Mouse (Mus musculus): ENCODE measurements around the gene Sept11. TPM values are rescaled to one million over a fixed set of nuclear protein-coding genes. Genes with fewer than 3 reads are reported as not detected.

Sept11 gene
- 89.7 and 92.8 TPM in 2 replicates for polyA plus RNA-seq (2015; fragmentation: Nextera tagmentation; extraction: Ambion mirVana)

DNA sequence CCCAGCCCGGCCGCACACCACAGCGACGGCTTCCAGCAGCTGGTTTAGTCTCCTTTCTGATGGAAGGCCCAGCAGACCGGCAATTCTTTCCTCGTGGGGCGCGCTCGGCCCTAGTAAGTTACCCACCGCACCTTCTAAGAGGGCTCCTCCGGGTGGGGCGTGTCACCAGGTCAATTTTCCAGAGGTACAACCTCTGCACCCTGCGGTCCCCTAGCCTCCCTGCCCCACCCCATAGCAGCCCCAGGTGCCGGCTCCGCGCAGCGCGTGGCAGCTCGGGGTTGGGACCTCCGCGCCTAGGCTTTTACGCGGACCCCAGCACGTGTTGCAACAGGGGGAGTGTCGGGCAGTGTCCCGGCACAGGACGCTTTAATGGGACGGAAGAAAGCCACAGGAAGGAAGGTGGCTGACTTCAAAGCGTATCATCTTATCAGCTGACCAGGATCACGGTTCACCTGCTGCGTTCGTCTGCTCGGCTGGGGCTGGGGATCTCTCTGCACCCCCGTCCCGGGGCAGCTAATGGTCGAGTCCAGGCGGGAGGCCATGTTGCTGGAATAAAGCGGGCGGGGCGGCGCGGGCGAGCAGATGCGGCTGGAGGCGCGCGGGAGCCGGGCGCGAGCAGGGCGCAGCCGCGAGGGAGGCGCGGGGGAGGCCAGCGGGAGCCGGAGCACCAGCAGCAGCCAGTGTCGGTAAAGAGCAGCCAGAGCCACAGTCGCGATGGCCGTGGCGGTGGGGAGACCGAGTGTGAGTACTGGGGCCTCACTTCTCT, at the start of gene Sept11:
Gene Sept11, plus strand, starts transcription at position 581 of the 766 bp plus-strand sequence.
- H3K4me3 ChIP-seq (ENCODE audit: low read length), result peak within 1 kb of the TSS; percentile 81
- no peaks in the 10 kb centered on the region for H3K9me3 ChIP-seq (replicated peaks; ENCODE audit: control insufficient read depth, low read length)
- ATAC-seq (replicated peaks; ENCODE audit: extremely low read depth, insufficient read depth, low FRiP score), result peak; percentile 90
- peak within 1 kb of the TSS; percentile 88 for H3K9ac ChIP-seq (ENCODE audit: low read length)
- H3K4me2 ChIP-seq (ENCODE audit: low read depth, low read length), result peak within 1 kb of the TSS; percentile 97
- under 1% methylated on average over 63 of the region's 63 CpGs for WGBS
- peak within 1 kb of the TSS; percentile 86 for H3K27ac ChIP-seq (ENCODE audit: low read length)
- no peaks in the 10 kb centered on the region for H3K27me3 ChIP-seq (ENCODE audit: control insufficient read depth, insufficient read depth, low read length)
- peaks cover 22% of the 10 kb centered on the region for H3K4me1 ChIP-seq (ENCODE audit: control insufficient read depth, insufficient read depth, low read length)
- H3K36me3 ChIP-seq (ENCODE audit: control insufficient read depth, insufficient read depth), result no peaks in the 10 kb centered on the region

DNA sequence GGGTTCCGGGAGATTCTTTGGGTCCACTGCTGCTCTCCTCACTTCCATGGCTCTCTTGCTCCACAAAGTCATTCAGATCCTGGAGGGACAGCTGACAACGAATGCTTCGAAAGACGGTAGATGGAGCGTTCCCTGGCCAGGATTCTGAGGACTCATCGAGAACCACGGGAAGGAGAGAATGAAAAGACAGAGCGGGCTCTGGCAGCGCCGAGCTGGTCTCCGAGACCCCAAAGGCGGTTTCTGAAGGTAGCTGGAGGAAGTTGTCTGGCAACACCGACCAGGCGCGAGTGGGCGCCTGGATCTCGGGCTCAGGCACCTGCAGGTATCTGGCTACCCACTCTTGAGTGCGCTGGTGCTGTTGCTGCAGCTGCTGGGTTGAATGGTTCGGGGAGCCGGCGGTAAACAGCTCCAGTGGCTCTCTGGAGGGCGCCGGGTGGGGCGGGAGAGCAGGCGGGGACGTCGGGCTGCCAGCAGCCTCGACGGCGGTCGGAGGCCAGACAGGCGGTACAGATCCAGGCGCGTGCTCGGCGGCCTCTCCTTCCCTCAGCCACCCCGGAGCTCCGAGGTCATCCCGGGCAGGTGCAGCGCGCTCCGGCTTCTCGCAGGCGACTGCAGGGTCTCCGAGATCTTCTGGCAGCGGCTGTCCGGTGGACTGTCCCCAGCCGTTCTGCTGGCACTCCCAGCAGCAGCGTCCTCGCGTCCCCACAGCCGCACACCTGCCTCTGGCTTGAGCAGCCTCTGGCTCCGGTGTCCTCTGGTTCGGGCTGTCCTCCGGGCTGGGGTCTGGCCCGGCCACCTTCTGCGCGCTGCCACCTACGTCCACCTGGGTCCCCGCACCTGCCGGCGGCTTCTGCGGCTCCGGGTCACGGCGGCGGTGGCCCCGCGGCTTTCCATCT, 49.3 kb upstream of the Sept11 start:
- H3K27ac ChIP-seq (ENCODE audit: low read length), result no peak overlapping the region
- H3K27me3 ChIP-seq (ENCODE audit: control insufficient read depth, insufficient read depth, low read length), result peaks cover 57% of the 10 kb centered on the region
- peak overlapping the region; percentile 66 for H3K9ac ChIP-seq (ENCODE audit: low read length)
- H3K4me1 ChIP-seq (ENCODE audit: control insufficient read depth, insufficient read depth, low read length), result peaks cover 12% of the 10 kb centered on the region
- H3K4me2 ChIP-seq (ENCODE audit: low read depth, low read length), result peak overlapping the region; percentile 98
- no peaks in the 10 kb centered on the region for H3K9me3 ChIP-seq (replicated peaks; ENCODE audit: control insufficient read depth, low read length)
- H3K4me3 ChIP-seq (ENCODE audit: low read length), result peak overlapping the region; percentile 66
- ATAC-seq (replicated peaks; ENCODE audit: extremely low read depth, insufficient read depth, low FRiP score), result no peak
- no peaks in the 10 kb centered on the region for H3K36me3 ChIP-seq (ENCODE audit: control insufficient read depth, insufficient read depth)
- 3% methylated on average over 69 of the region's 69 CpGs for WGBS

DNA sequence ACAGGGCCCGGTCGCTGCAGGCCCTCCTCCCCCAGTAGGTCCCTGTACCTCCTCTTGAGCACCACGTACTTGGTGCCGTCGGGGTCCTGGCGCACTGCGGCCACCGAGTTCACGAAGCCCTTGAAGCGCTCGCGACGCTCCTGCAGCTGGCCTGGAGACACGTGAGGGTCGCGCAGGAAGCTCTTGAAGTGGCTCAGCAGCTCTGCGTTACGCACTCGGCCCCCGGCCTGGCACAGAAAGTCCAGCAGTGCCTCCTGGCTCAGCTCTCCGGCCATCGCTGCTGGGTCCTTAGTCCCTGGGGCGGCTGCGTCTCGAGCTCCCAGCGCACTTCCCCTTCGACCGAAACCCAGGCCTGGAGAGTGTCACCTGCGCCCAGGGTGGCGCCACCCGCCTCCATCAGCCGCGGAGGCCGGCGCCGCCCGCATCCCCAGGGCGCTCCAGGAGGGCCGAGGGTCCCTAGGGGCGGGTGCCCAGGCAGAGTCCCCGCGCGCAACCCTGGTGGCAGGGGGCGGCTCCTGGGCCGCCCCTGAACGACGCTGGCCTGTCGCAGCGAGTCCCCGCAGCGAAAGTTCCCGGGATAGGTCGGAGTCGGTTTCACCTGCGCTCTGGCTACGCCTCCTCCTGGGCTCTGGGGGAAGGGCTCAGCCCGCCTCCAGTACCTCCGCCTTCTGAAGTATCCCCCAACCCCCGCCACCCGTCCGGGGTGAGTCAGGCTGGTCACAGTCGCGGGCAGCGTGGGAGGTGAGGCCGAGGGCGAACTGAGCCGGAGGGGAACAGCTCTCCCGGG, 48.5 kb upstream of the Sept11 start, which contains the start of gene Sowahb:
Gene Sowahb, minus strand, starts transcription at position 439 of the 787 bp plus-strand sequence.
- H3K27ac ChIP-seq (ENCODE audit: low read length), result no peak within 1 kb of the TSS
- H3K9ac ChIP-seq (ENCODE audit: low read length), result peak within 1 kb of the TSS; percentile 66
- peak; percentile 44 for ATAC-seq (replicated peaks; ENCODE audit: extremely low read depth, insufficient read depth, low FRiP score)
- peak within 1 kb of the TSS; percentile 98 for H3K4me2 ChIP-seq (ENCODE audit: low read depth, low read length)
- peaks cover 57% of the 10 kb centered on the region for H3K27me3 ChIP-seq (ENCODE audit: control insufficient read depth, insufficient read depth, low read length)
- peaks cover 12% of the 10 kb centered on the region for H3K4me1 ChIP-seq (ENCODE audit: control insufficient read depth, insufficient read depth, low read length)
- H3K36me3 ChIP-seq (ENCODE audit: control insufficient read depth, insufficient read depth), result no peaks in the 10 kb centered on the region
- under 1% methylated on average over 68 of the region's 68 CpGs for WGBS
- no peaks in the 10 kb centered on the region for H3K9me3 ChIP-seq (replicated peaks; ENCODE audit: control insufficient read depth, low read length)
- peak within 1 kb of the TSS; percentile 66 for H3K4me3 ChIP-seq (ENCODE audit: low read length)

DNA sequence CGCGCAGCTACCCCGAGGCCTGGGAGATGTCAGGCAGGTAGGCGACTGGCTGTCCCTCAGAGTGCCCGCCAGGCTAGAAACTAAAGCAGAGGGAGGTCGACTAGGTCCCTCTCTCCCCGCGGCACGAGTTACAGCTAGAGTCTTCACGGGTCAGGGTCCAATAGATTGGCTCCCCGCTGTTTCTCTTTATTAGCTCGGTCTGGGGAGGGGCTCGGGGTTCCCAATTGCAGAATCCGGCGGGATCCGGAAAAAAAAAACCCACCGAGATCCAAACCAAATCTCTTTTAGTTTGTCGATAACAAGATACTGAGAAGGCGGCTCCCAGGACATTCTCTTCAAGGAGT, 47.9 kb upstream of the Sept11 start:
- Histone ChIP-seq H3K4me3 (ENCODE audit: low read length) (peak overlapping the region; percentile 66), H3K9me3 (replicated peaks; ENCODE audit: control insufficient read depth, low read length) (no peaks in the 10 kb centered on the region), H3K4me1 (ENCODE audit: control insufficient read depth, insufficient read depth, low read length) (peaks cover 12% of the 10 kb centered on the region), H3K27ac (ENCODE audit: low read length) (no peak overlapping the region), H3K27me3 (ENCODE audit: control insufficient read depth, insufficient read depth, low read length) (peaks cover 57% of the 10 kb centered on the region), H3K9ac (ENCODE audit: low read length) (peak overlapping the region; percentile 66), H3K4me2 (ENCODE audit: low read depth, low read length) (peak overlapping the region; percentile 98), H3K36me3 (ENCODE audit: control insufficient read depth, insufficient read depth) (no peaks in the 10 kb centered on the region)
- no peak for ATAC-seq (replicated peaks; ENCODE audit: extremely low read depth, insufficient read depth, low FRiP score)
- under 1% methylated on average over 19 of the region's 19 CpGs for WGBS

DNA sequence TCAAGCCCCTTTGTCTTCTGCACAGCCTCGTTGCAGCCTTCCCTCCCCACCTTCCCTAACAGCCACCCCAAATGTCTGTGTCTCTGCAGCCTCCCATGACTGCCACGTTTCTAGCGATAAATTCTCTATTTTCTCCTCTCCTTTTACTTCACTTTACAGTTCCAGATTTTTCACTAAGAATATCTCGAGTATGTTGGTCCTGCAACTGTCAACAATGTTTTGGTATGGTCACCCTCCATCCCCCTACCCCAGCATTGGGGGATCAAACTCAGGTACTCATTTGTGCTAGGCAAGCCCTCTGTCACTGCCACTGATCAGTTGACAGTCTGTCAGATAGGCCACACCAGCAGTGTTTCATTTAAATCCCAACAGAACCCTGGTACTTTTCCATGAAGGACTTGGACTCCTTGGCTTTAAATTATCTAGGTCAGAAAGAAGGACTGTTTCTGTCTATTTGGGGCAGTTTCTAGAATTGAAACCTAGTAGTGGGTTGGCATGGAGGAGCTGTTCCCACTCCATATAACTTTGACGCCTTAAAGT, 46.9 kb upstream of the Sept11 start:
- WGBS, result 41% methylated on average over 5 of the region's 5 CpGs
- no peak overlapping the region for H3K27ac ChIP-seq (ENCODE audit: low read length)
- no peak overlapping the region for H3K4me2 ChIP-seq (ENCODE audit: low read depth, low read length)
- H3K4me3 ChIP-seq (ENCODE audit: low read length), result no peak overlapping the region
- H3K4me1 ChIP-seq (ENCODE audit: control insufficient read depth, insufficient read depth, low read length), result peaks cover 12% of the 10 kb centered on the region
- H3K9me3 ChIP-seq (replicated peaks; ENCODE audit: control insufficient read depth, low read length), result no peaks in the 10 kb centered on the region
- H3K27me3 ChIP-seq (ENCODE audit: control insufficient read depth, insufficient read depth, low read length), result peaks cover 60% of the 10 kb centered on the region
- ATAC-seq (replicated peaks; ENCODE audit: extremely low read depth, insufficient read depth, low FRiP score), result no peak
- H3K36me3 ChIP-seq (ENCODE audit: control insufficient read depth, insufficient read depth), result no peaks in the 10 kb centered on the region
- H3K9ac ChIP-seq (ENCODE audit: low read length), result no peak overlapping the region

DNA sequence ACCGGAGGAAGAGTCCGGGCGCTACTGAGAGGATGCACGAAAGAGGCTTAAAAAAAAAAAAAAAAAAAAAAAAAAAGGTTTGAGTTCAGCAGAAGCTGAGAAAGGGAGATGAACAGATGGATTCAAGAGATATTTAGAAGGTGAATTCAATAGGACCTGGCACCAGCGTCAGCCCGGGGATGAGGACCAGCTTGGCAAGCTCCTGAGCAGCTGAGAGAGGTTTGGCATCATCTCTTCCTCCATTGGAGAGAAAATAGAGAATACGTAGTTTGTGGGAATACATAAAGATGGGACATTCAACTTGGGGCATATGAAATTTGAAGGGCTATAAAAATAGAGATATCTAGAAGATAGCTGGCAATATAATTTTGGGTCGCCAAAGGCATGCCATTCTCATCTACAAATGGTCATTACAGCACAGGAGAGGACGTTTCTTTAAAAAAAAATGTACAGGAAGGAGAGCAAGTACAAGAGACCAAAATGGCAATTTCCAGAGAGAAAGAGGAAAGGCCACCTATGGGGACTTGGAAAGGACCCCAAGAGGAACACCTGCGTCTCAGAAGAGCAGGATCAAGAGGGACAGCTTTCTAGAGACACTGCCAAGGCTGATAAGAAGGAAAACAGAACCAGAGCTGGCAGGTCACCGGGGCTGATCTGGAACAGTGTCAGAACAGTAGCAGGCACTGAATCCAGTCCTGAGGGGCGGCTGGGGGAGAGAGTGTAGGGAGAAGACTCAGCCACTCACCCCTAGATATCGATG, 44.6 kb upstream of the Sept11 start:
- Histone ChIP-seq H3K4me3 (ENCODE audit: low read length) (no peak overlapping the region), H3K9ac (ENCODE audit: low read length) (no peak overlapping the region), H3K36me3 (ENCODE audit: control insufficient read depth, insufficient read depth) (no peaks in the 10 kb centered on the region), H3K4me1 (ENCODE audit: control insufficient read depth, insufficient read depth, low read length) (peaks cover 12% of the 10 kb centered on the region), H3K27me3 (ENCODE audit: control insufficient read depth, insufficient read depth, low read length) (peaks cover 47% of the 10 kb centered on the region), H3K27ac (ENCODE audit: low read length) (no peak overlapping the region), H3K9me3 (replicated peaks; ENCODE audit: control insufficient read depth, low read length) (no peaks in the 10 kb centered on the region), H3K4me2 (ENCODE audit: low read depth, low read length) (no peak overlapping the region)
- 62% methylated on average over 13 of the region's 13 CpGs for WGBS
- ATAC-seq (replicated peaks; ENCODE audit: extremely low read depth, insufficient read depth, low FRiP score), result no peak

DNA sequence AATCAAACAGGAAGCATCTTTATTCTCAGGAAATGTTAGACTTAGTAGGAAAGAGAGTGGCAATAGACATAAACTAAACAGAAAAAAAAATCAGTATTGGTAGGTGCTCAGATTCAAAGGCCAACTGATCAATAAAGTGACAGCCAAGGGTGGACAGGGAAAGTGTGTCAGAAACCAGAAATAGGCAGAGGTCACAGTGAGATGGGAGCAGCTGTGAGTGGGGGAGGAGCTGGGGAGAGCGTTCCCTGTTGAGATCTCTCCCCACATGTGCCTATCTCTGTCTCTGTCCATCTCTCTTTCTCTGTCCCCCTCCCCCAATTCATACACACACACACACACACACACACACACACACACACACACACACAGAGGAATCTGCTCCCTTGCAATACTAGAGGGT, 43.3 kb upstream of the Sept11 start:
- no peak overlapping the region for H3K4me3 ChIP-seq (ENCODE audit: low read length)
- no peak overlapping the region for H3K27ac ChIP-seq (ENCODE audit: low read length)
- peaks cover 36% of the 10 kb centered on the region for H3K27me3 ChIP-seq (ENCODE audit: control insufficient read depth, insufficient read depth, low read length)
- peaks cover 5% of the 10 kb centered on the region for H3K4me1 ChIP-seq (ENCODE audit: control insufficient read depth, insufficient read depth, low read length)
- no peak for ATAC-seq (replicated peaks; ENCODE audit: extremely low read depth, insufficient read depth, low FRiP score)
- H3K9ac ChIP-seq (ENCODE audit: low read length), result no peak overlapping the region
- WGBS, result 73% methylated on average over 1 of the region's 1 CpGs
- no peaks in the 10 kb centered on the region for H3K36me3 ChIP-seq (ENCODE audit: control insufficient read depth, insufficient read depth)
- H3K4me2 ChIP-seq (ENCODE audit: low read depth, low read length), result no peak overlapping the region
- H3K9me3 ChIP-seq (replicated peaks; ENCODE audit: control insufficient read depth, low read length), result no peaks in the 10 kb centered on the region

DNA sequence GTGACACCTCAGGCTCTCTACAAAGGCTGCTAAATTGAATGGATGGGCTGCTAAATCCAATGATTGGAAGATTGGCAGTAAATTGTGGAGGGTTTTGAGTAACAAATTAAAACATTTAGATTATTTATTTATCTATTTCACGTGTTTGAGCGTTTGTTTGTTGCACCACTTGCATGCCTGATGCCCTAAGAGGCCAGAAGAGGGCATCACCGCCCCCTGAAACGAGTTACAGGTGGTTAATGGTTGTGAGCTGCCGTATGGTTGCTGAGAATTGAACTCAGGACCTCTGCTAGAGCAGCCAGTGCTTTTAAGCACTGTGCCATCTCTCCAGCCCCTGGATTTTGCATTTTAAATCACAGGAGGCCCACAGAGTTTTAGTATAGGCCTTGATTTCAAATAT, 42.2 kb upstream of the Sept11 start:
- H3K4me1 ChIP-seq (ENCODE audit: control insufficient read depth, insufficient read depth, low read length), result no peaks in the 10 kb centered on the region

More for the DNA sequence above, 42.2 kb upstream of the Sept11 start:
- no peak overlapping the region for H3K4me2 ChIP-seq (ENCODE audit: low read depth, low read length)
- H3K9ac ChIP-seq (ENCODE audit: low read length), result no peak overlapping the region
- H3K27ac ChIP-seq (ENCODE audit: low read length), result no peak overlapping the region
- H3K9me3 ChIP-seq (replicated peaks; ENCODE audit: control insufficient read depth, low read length), result no peaks in the 10 kb centered on the region
- ATAC-seq (replicated peaks; ENCODE audit: extremely low read depth, insufficient read depth, low FRiP score), result no peak
- 48% methylated on average over 5 of the region's 5 CpGs for WGBS
- H3K27me3 ChIP-seq (ENCODE audit: control insufficient read depth, insufficient read depth, low read length), result peaks cover 27% of the 10 kb centered on the region
- H3K4me3 ChIP-seq (ENCODE audit: low read length), result no peak overlapping the region
- H3K36me3 ChIP-seq (ENCODE audit: control insufficient read depth, insufficient read depth), result no peaks in the 10 kb centered on the region

All from heart, embryonic 16.5 days (tissue).